Mouse (Mus musculus) ES-Bruce4 (cell line): ENCODE measurements around the gene Bsn.

Experiments used
- CTCF ChIP-seq: IDR thresholded peaks from one replicate; pipeline ENCODE4 v1.8.1; 2011; ENCODE audit warnings: low read depth, low read length
- POLR2A ChIP-seq: IDR thresholded peaks from one replicate; pipeline ENCODE4 v1.8.1; 2011; ENCODE audit warnings: low read length; ENCODE audit not compliant: insufficient read depth

- no peak for TF ChIP-seq CTCF
- no peak for TF ChIP-seq POLR2A
These were observed 135.7 kb downstream of the Bsn start for GRCm38 (mm10) chr9:108054331-108055040.
